Mouse (Mus musculus) T-cell, adult 2 months (primary cell): ENCODE measurements around the gene Nme2.

Experiments used
- DNase-seq: peaks from one replicate; pipeline ENCODE4 v3.0.0; 2022; ENCODE audit warnings: low spot score

Nme2 gene

DNA sequence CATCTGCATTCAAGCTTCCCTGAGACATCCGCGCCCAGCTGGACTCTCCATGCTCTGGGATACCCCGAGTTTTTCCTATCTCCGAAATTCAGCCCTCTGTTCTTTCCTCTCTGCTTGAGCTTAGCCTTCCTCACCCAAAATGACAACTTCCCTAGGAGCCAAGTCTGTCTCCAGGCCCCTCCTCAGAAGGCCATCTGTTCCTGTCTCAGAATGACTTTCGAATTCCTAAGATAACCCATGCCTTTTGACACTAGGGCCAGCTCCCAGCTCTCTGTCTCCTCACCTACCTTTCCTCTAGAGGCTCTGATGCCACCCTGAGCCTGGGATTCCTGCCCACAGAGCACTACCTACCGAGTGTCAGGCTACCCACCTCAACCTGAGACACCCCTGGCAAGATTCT, at the start of gene Nme2:
Gene Nme2, minus strand, starts transcription at position 101 of the 400 bp plus-strand sequence.
- DNase-seq: no peak

DNA sequence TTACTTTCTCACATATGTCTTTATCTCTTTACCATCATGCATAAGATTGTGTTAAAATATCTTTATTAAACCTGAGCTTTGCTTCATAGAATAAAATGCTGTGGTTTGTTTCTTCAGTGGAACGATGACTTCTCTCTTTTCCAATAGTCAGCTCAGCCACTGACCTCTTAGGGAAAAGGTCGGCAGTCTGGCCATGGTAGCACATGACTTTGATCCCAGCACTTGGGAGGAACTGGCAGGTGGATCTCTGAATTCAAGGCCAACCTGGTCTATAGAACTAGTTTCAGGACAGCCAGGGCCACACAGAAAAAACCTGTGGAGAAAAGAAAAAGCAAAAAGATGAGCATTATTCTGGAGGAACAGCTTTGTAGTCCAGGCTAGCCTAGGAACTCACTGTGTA, 47.3 kb upstream of the Nme2 start:
- DNase-seq: no peak

DNA sequence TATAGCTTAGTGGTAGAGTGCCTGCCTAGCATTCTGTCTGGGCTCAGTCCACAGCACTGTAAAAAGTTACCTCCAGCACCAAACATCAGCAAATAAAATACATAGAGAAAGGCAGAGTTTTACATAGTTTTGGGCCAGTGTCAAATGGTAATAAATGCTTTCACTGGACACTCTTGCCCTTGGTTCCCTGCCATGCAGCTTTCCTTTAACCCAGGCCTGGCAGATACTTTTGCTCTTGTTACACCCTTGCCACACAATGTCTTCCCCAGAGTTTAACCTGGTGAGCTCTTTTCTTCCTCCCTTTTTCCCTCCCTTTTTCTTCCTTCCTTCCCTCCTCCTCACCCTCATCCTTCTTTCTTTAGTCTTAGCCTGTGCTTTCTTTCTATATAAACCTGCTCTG, 43.2 kb upstream of the Nme2 start:
- DNase-seq: no peak

DNA sequence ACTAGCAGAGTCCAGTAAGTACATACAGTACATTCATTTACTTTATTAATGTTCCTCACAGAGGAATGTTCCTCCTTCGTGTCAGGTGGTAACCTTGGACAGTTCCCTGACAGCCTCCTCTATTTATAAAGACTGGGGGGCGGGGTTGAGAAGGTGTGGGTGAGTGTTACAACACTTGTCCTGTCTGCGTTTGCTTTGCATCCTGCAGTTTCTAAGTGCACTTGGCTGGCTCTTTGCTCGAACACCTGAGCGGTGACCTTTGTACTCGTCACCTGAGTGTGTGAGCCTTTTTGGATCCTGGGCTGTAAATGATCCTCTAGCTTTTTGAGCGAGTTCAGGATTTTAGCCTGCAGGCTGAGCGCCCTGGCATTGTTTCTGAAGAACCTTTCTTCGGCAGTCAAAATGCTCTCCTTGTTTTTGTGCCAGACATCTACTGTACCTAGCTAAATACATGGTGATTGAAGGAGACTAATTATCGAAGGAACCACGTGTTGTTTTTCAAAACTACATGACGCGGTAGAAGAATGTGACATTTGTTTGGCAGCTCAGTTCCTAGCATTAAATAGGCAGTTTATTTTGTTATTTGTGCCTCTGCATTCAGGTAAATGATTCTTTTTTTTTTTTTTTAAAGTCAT, 41.2 kb upstream of the Nme2 start:
- peak; percentile 49 for DNase-seq

DNA sequence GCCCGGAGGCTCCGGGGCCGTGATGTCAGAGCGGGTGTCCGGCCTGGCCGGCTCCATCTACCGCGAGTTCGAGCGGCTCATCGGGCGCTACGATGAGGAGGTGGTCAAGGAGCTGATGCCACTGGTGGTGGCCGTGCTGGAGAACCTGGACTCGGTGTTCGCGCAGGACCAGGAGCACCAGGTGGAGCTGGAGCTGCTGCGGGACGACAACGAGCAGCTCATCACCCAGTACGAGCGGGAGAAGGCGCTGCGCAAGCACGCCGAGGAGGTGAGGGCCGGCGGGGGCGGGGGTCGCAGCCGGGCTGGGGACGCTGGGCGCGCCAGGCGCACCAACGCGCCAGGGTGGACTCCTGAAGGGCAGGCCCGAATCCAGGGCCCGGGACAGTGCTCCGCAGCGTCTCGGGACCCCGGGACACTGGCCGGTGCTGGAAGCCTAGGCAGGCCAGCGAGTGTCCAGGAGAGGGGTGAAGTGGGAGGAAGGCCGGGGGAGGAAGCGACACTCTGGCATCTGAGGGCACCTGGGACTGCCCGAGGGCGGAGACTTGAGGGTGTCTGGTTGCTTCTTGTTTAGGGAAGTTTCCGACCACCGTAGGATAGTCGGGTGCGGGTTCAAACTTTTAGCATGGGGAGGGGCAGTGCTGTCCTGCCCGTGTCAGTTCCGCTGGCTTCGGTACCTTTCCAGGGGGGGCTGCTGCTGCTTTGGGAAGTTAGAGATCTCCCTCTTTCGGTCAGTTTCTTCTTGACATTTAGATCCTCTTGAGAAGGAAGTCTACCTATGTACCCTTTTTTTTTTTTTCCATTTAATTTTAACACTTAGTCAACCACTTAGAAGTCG, 40.5 kb upstream of the Nme2 start:
- peak; percentile 61 for DNase-seq

DNA sequence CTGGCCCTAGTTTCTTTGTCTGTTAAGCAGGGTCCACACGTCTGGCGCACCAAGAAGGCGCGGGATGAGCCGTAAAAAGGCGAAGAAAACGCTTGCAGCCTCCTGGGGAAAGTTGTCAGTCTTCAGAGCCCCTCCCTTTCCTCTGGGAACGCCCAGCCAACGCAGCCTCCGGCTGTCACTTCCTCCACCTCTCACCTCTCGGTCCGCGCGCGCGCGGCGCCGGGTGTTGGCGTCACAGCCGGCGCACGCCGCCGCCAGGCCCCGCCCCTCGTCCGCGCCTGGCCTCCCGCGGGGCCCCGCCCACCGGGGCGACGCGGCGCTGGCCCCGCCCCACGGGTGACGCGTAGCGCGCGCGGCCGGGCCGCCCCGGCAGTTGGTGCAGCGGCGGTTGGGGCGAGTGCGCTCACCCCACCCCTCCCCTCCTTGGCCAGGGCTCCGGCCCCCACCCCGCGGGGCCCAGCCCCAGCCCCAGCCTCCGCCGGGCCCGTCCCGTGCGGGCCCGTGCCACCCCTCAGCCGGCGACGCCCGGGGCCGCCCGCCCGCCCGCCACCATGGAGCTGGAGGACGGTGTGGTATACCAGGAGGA, 39.8 kb upstream of the Nme2 start, which contains the start of gene Spag9:
Gene Spag9, plus strand, starts transcription at position 372 of the 586 bp plus-strand sequence.
- peak; percentile 96 for DNase-seq

DNA sequence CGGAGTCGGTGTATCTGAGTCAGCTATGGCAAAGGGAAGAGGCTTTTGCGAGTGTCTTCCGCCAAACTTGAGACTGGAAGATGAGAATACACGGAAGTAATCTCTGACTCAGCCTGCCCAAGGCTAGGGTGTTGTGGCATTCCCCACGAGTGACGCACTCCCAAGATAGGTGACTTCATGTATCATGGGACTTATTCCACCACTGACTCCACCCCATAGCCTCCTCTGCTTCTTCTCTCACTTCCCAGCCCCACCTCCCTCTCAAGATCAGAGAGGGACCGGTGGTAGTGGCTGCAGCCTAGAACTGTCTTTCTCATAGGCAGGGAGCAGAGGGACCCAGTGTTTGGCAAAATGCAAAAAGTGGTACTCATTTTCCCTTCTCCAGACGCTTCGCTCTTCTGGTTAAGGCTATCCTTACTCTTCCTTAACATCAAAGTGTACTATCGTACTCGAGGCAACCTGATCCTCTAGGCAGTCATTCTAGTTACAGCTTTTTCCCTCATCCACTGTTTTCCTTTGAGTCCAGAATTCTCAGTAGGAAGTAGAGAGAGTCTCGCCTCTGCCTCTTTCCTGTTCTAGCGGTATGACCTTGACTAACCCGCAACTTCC, 39.2 kb upstream of the Nme2 start:
- peak; percentile 95 for DNase-seq

DNA sequence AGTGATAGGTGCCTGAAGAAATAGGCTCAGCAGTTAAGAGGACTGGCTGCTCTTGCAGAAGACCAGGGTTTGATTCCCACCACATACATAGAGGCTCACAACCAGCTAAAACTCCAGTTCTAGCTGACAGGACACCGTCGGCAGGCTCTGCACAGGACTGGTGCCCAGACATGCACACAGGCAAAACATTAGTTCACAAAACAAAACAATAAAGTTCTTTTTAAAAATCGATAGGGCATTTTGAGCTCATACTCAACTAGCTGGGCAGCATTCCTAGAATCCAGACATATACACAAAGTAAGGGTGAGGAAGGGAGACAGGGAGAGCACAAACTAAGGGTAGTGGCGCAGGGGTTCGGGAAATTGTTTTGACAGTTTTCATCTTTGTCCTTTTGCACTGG, 38.5 kb upstream of the Nme2 start:
- DNase-seq: peak; percentile 4

DNA sequence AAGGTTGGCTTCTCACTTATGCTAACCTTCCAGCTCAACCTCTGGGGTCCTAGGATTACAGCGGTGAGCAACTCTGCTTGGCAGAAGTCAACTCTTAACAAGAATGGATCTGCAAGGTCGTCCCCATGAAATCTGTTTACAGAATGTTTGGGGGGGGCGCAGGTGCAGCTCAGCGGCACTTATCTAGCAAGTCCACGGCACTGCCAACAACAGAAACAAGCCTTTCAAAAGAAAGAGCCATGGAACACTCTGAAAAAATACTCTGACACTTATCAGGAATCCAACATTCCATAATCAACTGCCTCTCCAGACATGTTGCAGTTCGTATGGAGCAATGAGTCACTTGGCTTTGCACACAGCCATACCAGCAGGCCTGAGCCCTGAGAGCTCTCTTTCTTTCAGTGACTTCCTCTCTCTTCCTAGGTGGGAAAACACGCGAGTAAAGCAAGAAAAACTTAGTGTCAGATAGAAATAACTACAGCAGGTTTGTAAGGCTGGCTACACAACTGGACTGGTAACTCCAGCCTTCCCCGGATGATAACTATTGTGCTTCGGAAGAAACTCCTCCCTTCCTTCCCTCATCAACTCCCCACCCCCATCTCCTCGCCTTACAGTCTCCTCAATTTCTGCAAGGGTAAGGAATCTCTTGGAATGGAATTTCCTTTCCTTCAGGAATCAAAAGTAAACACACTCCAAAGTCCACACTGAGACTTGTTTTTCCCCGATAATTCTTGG, 32.4 kb upstream of the Nme2 start:
- DNase-seq: no peak

DNA sequence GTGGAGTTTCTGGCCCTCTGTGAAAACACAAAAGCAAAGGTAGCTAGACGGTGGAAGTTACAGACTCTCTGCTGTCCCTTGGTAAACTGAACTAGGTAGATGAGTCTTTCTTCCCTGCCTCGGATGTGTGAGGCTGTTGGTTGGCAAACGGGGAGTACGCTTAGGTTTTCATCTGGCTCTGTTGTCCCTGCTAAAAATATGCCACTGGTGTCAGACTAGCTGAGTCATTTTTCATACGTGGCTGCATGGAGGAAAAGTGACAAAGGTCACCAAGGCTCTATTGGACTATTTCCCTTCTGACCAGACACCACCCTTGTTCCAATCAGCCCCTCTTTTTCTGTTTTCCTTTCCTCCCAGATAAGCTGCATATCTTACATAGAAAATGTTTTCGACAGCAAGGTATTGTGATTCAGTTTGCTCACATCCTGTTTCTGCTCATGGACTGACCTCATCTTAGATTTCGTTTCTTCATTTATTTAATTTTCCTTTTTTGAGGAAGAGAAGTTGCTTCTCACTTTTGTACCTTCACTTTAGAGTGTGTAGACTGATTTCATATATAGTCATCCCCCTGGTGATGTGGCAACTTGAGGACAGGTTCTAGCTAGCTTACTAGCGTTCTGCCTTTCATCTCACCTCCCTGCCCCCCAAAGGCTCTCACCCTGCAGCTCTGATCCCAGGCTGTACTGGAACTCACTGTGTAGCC, 31.7 kb upstream of the Nme2 start:
- DNase-seq: no peak

DNA sequence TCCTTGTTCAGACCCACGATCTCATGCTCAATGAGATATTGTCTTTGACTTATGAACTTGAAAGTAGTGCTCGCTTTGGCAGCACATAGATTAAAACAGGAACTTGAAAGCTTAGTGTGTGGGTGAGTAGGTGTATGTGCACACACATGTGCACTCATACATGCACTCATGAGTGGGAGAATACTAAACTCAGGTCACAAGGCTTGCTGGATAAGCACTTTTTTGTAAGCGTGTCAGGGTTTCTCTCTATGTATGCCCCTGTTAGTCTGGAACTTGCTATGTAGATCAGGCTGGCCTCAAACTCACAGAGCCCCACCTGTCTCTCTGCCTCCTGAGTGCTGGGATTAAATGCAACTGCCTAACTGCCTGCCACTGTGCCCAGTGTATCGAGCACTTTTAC, 31.0 kb upstream of the Nme2 start:
- DNase-seq: no peak

DNA sequence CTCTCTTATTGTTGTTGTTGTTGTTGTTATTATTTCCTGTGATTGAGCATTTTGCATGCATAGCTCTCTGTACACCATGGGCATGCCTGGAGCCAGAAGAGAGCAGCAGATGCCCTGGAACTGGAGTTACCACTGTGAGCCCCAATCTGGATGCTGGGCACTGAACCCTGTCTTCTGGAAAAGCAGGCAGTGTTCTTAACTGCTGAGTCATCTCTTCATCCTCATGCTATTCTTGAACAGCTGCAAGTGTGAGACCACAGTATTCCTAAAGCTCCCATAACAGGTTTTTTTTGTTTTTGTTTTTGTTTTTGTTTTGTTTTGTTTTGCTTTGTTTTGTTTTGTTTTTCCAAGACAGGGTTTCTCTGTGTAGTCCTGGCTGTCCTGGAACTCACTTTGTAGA, 30.2 kb upstream of the Nme2 start:
- DNase-seq: no peak

DNA sequence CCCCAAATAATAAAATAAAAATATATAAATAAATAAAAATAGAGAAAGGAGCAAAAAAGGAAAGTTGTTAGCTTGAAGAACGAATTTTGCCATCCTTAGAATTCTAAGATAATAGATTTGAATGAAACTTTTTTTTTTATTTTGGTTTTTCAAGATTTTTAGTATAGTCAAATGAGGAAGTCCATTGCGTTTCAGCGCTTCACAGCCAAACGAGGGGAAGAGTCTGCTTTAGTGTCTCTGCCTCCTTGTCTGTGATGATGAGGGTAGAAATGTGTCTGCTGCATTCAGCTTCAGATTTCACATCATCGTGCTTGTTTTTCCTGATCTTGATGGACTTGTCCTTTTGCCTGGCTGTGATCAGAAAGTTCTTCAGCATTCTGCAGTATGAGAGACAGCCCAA, 29.2 kb upstream of the Nme2 start:
- DNase-seq: no peak

DNA sequence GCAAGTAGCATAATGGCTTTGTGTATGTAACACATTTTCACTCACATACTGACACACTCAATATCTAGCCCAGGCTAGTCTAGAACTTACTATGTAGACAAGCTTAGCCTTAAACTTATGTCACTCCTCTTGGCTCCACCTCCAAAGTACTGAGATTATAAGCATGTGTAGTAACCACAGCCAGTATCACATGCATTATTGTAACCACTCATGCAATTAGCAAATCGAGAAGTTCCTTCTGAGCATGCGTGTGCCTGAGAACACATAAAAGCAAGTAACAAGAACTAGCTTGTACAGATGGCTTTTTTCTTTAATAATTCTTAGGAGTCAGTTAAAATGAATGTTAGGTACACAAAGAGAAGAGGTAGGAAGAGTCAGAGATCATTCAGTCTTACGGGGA, 28.6 kb upstream of the Nme2 start:
- DNase-seq: no peak

DNA sequence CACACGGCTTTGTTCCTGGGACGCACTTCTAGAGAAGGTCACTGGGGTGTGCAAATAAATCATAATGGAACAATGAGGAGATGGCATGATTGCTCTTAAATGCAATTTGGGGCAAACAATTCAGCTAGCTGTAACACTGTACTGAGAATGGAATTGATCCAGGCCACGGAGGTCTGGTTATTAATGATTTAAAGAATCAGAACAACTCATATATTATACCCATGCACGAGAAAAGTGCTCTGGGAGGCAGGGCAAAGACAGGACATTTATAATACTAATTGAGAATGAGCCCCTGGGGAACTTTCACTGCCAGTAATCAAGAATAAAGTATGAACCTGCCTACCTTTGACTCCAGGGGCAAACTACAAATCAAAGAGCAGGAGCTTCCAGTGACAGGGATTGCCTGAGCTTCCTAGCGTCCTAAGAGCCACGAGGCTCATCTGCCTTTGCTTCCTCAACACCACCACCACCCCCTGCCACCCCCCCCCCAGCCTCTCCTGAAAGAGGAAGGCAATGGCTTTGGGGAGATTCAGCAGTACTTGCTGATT, 23.5 kb upstream of the Nme2 start:
- no peak for DNase-seq

DNA sequence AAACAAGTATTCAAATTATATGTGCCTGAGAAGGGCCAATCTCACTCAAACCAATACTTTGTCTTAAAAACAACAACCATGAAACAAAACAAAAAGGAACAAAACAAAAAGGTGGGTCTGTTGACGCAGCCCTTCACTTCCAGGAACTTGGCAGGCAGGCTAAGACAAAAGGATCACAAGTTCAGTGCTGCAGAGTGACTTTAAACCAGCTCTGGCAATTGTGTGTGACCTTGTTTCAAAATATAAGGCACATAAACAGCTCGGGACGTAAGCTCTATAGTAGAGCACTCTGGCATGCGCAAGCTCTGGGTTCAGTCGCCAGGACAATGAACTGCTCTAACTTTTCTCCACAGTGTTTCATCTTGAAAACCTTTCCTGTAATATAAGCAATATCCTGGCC, 16.9 kb upstream of the Nme2 start:
- no peak for DNase-seq

DNA sequence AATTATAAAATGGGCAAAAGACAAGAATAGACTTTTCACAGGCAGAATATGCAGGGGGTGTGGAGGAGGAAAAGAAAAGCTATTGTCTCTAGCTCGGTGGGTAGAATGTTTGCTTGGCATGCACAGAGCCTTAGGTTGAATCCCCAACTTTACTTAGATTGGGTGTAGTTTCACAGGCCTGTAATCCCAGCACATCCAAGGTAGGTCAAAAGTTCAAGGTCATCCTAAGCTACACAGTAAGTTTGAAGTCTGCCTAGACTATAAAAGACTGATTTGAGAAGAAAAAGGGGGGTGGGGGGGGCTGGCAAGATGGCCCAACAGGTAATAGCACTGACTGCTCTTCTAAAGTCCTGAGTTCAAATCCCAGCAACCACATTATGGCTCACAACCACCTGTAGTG, 13.7 kb upstream of the Nme2 start:
- no peak for DNase-seq

DNA sequence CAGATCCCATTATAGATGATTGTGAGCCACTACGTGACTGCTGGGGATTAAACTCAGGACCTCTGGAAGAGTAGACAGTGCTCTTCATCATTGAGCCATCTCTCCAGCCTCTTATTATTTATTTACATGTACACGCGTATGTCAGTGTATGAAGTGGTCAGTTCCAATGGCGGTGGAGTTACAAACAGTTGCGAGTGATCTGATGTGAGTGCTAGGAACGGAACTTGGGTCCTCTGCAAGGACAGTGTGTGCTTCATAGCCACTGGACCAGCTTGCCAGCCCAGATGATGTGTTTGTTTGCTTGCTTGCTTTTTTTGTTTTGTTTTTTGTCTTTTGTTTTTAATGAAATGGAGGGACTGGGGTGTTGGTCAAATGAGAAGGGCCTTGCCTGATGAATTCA, 13.1 kb upstream of the Nme2 start:
- no peak for DNase-seq

DNA sequence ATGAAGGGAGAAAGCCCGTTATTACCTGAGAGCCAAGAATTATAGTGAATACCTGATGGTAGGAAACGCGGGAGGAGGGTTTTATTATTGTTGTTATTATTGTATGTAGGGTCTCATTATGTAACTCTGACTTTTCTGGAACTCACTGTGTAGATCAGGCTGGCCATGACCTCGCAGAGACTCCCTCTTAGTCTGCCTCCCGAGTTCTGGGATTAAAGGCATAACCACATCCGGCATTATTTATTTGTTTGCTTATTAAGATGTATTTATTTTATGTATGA, 12.7 kb upstream of the Nme2 start:
- DNase-seq: no peak

DNA sequence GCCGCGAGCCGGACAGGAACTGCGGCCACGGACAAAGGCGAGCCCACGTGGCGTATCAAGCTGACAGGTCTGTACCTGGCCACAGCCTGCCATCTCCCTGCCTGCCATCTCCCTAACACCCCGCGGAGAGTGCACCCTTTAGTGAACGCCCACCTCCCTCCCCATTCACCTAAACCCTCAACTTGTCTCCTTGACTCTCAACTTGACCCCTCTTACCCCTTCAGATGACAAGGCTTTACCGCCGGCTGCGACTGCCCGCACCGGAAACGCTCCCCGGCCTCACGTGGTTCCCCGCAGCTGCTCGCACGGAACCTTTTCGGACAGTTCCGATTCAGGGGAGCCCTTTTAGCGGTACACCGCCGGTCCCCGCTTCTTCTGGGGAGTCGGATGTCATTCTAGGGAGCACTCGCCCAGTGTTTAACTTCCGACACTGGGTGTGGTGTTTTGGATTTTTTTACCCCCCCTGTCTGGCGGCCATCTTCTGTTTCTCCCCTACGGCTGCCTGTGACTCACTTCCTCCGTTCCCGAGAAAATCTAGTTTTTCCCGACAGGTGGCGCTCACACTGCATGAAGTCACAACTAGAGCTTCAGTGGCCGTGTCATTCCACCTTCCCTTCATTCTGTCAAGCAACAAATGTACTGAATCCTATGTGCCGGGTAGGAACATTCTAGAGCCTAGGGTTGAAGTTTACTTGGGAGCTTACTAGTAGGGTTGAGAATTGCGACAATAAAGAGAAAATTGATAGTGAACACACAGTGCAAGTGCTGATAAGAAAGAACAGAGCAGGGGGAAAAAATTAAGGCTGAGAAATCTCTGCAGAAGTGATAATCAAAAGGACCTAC, 12.2 kb upstream of the Nme2 start, which contains the start of the genes Gm20390 and Nme1:
Gene Gm20390, minus strand, starts transcription at position 289 of the 843 bp plus-strand sequence.
Gene Nme1, minus strand, starts transcription at position 517 of the 843 bp plus-strand sequence.
- DNase-seq: peak; percentile 97
